Mouse (Mus musculus) urinary bladder, adult 2 months (tissue): ENCODE results near the gene Cog1. TPM values are rescaled to one million over a fixed set of nuclear protein-coding genes. Genes with fewer than 3 reads are reported as not detected.

Experiments used
- DNase-seq: peaks from one replicate; pipeline ENCODE4 v3.0.0; 2022; ENCODE audit warnings: low spot score
- polyA plus RNA-seq: library from polyadenylated mRNA; depleted of rRNA; stranded (reverse); fragments of >200 nt; gene quantifications from 2 replicates; pipeline ENCODE4 v1.2.3, GENCODE M21; 2012; rRNA removed

Cog1 gene
- polyA plus RNA-seq = 40.7 and 42.7 TPM in 2 replicates

DNA sequence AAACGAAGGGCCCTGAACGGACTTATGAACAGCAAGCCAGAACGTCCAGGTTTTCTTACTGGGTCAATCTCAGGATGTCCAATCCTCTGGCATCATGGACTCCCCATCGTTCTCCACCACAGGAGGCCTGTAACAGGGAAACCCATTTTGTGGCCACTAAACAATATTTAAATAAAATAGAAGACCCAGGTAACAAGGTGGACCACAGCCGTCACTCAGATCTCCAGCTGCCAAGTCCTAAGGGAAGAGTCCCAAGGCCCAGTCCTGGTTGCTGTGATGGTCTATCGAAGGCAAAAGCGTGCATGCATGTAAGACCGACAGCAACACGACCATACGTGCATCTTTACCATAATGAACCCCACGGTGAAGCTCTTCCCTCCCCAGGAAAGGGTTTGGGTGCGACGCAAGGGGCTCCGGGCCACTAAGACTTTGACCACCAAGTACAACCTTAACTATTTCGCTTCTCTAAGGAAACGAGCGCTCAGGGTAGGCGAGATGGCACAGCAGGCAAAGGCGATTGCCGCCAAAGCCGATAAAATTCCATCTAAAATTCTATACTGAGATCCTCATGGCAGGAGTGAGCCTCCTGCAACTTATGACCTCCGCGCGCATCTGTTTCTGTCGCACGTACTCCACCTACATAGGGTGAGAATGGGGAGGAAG is at the start of gene Cog1:
Gene Cog1, plus strand, starts transcription at position 480 of the 663 bp plus-strand sequence.
- no peak for DNase-seq

DNA sequence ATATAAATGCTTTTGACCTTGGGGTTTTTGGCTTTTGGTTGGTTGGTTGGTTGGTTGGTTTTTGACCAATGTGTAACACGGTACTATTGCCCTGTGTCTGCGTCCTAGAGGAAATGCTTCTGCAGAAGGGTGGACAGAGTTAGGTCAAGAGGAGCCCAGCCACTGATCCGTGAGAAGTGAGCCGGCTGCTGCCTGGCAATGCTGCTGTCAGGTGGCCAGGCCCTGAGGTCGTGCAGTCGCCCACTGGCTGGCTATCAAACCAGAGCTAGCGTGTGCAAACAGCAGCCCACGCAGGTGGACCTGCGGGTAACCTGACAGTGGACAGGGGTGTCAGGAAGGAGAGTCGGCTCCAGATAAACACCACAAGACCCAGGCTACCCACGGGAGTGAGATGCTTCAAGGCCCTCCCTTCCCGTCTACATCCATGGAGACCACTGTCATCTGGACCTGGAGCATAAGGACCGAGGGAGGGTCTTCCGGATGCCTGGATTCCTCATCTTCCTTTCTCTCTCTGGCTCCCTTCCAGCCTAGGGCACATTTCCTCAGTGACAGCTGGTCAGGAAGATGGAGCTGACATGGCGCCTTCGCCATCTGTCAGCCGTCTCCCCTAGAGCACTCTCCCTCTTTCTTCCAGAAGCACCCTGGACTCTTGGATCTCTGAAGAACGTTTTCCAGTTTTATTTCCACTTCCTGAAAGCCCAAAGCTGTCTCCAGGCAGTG is 48.3 kb upstream of the Cog1 start:
- no peak for DNase-seq

DNA sequence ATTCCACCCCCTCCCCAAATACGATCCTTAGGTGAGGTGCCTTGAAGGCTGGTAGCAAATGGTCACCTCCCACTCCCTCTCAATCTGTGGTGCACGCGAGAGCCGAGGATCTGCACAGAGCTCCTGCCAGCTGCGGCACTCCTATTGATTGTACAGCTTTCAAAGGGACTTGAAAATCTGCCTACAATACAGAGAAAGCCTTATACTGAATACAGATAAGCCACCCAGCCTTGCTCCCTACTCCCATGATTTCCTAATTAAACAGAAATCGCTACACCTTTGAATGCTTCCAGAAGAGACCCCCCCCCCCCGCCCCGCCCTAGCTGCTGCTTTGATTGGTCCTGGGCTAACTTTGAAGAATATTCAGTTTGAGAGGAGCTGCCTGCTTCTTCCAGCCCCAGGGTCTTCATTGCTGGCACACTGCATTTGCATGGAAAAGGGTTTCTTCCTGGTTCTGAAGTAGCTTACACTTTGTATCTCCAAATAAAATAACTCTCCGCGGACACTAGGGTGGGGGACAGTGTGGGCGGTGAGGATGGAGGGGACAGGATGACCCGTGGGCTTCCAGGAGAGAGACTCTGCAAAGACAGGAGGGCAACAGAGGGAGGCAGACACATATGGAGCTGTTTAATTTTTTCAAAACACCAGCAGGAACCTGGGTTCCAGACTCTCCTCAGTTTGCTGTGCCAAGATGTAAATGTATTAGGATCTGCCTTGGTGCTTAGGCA is 47.2 kb upstream of the Cog1 start:
- no peak for DNase-seq

DNA sequence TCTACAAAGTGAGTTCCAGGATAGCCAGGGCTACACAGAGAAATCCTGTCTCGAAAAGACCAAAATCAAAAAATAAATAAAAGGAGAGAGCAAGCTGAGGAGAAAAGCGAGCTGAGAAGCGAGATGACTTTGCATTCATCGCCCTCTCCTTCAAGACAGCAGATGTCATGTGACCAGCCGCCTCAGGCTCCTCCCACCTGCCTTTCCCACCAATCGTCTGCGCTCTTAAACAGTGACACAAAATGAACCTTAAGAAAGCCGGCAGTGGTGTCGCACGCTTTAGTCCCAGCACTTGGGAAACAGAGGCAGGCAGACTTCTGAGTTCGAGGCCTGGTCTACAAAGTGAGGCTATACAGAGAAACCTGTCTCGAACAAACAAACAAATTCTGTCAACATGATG is 41.4 kb upstream of the Cog1 start:
- DNase-seq = no peak

DNA sequence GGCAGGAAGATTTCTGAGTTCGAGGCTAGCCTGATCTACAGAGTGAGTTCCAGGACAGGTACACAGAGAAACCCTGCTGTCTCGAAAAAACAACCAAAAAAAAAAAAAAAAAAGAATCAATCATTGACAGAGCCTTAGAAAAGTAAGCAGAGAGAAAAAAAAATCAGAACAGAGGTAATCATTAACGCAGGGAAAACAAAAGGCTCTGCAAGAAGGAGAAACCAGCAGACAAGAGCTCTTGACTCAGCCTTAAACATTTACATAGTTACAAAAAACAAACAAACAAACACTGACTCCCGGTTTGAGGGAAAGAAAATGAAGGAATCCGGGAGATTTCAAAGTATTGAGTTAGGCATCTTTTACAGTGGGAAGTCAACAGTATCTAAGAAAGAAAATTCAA is 39.4 kb upstream of the Cog1 start:
- no peak for DNase-seq

DNA sequence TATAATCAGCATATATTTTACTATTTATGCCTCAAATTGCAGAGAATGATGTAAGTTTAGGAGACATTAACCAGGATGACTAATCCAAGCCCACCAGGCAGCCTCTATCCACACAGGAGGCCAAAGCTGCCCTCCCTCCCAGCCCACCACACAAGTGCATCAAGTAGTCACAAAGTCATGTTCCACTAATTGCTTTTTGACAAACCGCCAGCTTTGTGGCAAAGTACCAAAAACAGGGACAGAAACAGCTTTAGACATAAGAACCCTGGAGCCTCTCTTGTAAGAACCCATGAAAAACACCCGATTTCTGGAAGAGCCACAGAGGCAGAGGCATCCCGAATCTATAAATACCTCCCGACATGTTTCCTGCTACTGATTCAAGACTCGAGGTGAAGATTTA is 38.7 kb upstream of the Cog1 start:
- DNase-seq = no peak

DNA sequence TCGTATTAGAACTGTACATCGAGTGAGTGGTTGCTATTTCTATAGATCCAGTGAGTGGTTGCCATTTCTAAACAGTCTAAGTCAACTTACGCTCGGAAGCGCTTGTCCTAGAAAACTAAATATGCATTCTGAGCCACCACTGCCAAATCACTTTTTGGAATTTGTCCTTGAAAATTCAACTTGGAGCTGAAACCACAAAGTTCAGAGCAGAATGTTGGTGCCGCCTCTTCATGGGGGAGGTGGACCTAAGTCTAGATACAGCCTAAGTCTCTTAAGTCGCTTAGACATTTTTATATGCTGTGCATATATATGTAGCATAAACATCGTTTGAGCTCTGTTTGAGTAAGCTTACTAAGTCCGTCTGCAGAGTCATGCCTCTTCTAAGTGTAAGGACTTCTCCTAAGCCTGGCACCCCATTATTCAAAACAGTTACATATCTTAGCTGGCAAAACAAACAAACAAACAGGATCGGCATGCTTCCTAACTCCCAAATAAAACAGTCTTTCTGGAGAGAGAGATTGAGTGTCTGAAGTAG is 37.8 kb upstream of the Cog1 start:
- DNase-seq = no peak

DNA sequence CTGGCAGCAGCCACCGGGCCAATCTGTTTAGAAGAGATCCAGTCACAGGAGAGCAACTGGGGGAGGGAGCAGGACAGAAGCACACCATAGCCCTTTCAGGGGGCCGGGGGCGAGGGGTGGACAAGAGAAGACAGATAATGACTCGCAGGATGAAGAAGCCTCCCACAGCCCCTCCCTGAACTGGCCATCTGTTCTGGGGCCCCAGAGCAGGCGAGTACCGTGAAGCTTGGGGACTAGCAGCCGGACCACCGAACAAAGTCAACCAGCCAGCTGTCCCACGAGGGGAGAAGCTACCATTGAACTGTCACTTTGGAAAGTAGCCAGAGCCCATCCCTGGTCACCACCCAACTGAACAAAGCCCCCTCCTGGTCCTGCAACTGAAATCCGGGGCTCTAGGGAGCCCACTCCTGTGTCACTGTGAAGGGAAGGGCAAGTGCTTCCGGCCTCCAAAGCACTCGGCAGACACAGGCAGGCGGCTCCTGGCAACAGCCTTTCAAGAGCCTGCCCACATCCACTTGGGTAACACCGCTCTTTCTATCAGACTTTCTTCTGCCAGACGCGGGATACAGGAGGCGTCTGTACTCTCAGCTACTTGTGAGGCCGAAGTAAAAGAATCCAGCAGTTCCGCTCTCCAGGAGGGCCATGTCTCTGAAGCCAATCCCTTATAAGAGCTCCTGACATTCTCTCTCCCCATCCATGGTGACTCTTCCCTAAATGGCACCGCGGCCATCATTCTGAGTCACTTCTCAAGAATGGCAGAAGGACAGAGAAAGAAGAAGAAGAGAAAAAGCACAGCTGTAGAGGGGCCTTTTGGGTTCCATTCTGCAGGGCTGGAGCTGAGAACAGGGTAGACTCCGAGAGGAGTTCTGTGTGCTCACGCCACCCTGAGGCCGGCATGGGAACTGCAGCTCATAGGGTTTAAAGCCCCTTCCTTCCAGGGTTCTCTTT is 37.0 kb upstream of the Cog1 start:
- DNase-seq = no peak

DNA sequence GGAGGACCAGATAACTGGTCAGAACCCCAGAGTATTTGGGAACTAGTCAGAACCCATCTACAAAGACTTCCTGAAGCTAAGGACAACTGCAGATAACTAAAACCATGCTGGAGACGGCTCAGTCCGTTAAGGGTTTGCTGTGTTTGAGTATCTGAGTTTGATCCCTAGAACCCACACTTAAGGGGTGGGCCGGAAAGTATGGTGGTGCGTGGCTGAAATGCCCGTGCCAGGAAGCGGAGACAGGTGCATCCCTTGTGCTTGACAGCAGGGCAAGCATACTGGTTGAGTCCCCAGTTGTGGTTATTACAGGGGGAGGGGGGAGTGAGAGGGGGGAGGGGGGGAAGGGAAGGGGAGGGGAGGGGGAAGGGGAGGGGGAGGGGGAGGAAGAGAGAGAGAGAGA is 34.5 kb upstream of the Cog1 start:
- DNase-seq = no peak

DNA sequence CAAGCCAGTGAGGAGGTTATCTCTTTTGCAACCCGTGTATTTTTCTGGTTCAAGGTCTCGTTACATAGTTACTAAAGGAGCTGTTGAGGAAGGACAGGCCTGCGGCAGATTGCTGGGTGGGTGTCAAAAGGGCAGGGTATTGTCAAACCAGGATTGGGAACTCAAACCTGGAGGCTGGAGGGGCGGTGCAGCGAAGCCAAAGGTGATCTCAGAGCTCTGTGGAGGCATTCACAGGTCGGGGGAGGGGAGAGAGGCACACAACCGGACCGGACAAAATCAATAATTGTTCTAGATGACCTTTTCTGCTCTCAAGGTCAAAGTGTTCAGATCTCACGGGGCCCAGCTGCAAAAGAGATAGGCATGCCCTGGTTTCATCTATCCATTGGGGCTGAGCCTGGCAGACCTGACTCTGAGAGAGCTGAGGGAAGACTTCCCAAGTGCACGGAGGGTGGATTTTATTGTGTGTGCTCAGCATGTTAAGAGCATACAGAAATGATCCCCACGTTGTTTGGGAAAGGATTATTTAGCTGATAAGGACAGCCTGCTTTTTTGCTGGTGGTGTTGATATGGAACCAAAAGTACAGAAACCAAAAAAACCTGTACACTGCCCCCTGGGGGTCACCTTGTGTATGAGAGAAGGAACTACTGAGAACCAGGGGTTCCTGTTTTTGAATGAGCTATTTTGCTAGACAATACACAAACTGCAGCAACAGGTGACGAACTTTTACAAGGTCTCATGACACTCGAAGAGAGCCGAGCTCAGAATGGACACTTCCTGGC is 31.6 kb upstream of the Cog1 start:
- DNase-seq = no peak

DNA sequence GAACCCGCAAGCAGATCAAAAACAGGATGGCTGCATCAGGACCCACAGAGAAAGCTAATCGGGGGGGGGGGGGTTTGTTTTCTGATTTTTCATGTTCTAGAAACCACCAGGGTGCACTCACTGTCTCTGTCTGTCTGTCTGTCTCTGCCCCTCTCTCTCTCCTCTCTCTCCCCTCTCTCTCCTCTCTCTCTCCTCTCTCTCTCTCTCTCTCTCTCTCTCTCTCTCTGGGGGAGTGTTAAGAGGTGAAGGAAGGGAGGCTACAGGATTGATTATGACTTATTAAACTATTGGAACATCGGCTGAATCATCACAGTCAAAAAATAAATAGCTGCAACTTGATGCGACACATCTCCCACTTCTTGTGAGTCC is 30.7 kb upstream of the Cog1 start:
- DNase-seq = no peak

DNA sequence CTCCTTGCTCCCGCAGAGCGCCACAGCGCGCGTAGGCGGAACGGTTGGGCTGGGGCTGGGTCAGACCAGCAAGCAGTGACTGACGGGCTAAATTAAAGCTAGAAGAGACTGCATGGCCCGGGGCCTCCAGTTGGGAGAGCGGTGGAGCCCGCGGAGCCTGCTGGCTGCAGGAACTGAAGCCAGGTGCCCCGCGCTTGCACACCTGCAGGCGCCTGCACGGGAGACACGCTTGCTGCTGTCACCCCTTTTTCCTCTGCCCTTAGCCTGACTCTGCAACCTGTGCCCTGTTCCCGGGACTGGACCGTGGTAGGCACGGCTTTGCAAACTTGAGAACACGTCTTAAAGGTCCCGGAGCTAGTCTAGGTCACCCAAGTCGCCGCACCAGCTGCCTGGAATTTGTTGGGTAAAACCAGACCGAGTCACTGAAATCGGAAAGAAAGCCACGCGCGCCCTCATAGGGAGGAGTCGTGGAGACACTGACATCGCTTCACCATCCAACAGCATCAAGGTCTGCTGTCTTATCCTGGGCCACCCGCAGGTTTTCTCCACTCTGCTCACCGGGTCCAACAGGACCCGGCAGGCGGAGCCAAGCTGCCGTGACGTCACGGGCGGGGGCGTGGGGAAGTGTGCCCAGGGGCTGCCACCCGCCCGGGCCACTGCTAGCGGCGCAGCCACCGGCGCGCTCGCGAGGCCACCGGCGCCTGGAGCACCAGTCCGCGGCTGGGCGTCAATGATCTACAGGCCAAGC is 30.1 kb upstream of the Cog1 start, which contains the start of gene Sstr2:
Gene Sstr2, plus strand, starts transcription at position 671 of the 748 bp plus-strand sequence.
- DNase-seq = peak; percentile 25

DNA sequence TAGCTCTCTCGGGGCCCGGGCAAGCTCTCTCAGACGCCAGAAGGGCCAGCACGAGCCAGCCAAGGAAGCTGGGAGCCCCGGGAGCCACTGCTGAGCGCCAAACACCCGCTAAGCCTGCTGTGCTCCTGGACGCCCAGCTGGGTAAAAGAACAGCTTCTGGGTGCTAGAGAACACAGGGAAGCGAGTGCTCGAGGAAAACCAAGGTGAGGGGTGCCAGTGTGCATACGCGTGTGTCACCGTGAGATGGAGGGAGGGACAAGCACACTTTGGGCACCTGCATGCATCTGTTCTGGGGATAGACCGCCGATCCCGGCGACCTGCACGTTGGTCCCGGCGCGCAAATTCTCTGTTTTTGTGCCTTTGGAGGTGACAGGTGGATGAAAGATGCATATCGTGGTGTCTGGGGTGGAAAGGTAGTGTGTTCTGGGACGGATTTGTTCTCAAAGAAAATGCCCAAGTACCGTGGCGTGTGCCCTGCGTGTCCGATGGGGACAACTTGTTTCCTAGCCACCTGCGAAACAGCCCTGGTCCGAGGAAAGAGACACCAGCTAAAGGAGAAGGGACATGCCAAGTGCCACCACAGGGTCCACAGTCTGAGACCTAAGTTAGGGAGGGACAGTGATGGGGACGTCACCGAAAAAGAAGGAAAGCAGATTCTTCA is 29.4 kb upstream of the Cog1 start:
- peak; percentile 34 for DNase-seq

DNA sequence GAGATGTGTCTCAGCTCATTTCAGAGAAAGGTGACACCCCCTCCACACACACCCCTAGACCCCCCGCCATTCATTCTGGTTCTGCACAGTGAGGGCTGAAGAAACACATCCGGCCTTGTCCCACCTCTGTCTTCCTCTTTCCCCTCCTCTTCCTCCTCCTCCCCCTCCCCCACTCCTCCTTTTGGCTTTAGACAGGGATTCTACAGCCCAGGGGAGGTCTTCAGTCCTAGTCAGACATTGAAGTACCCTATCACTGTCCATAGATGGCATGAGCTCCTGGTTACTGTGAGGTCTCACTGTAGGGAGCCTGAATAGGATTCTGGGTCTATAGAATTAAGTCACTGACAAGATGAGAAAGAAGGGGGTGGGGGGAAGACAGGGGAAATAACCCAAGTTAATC is 28.0 kb upstream of the Cog1 start:
- no peak for DNase-seq

DNA sequence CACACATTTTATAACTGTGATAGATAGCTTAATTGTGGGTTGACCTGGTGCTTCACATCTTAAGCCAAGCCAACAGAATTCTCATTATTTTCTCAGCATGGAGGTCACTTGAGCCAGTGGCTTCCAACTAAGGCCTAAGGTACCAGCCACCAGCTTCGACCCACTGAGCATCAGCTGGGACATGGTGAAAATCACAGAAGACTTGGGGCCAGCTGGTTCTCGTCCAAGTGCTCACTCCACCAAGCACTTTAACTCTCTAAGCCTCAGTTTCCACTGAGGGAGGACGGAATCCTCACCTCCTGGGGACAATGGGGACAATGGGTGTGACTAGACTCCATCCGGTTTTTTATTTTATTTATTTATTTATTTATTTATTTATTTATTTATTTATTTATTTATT is 26.9 kb upstream of the Cog1 start:
- no peak for DNase-seq

DNA sequence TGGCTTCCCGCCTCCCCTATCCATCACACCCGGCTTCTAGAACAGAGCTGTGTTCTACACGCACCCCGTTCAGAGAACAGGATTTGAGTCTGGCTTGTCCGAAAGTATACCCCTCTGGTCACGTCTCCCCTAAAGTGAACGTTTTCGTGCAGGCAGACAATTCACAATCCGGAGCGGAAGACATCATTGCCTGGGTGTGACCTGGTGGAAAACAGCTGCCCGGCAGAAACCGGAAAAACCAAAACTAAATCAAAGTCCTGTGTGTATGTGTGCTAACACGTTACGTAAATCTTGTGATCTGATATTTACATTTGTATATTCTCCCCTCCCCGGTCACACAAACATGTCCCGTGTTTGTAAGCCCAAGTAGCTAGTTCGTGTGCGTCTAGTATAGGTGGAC is 23.5 kb upstream of the Cog1 start:
- no peak for DNase-seq

DNA sequence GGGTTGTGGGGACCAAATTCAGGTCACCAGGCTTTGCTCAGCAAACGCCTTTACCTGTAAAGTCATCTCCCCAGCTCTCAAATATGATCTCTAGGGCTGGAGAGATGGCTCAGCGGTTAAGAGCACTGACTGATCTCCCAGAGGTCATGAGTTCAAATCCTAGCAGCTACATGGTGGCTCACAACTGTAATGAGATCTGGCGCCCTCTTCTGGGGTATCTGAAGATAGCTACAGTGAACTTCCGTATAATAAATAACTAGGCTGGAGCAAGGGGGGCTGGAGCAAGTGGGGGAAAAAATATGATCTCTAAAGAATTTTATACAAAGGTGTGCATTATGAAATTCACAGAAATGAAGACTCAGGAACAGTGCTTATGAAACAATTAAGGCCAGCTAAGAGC is 21.2 kb upstream of the Cog1 start:
- no peak for DNase-seq

DNA sequence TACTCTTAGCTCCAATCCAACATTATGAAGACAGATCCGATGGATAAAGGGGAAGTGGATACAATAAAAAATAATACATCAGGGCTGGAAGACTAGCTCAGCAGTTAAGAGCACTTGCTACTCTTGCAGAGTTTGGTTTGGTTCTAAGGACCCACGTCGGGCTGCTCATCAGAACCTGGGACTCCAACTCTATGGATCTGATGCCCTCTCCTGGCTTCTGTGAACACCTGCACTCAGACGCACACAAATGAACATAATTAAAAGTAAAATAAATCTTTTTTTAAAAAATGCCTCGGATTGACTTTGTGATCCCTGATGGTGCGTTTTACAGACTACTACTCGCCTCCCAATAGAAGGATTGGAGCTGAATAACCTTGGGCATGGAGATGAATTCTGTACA is 18.3 kb upstream of the Cog1 start:
- DNase-seq = no peak

DNA sequence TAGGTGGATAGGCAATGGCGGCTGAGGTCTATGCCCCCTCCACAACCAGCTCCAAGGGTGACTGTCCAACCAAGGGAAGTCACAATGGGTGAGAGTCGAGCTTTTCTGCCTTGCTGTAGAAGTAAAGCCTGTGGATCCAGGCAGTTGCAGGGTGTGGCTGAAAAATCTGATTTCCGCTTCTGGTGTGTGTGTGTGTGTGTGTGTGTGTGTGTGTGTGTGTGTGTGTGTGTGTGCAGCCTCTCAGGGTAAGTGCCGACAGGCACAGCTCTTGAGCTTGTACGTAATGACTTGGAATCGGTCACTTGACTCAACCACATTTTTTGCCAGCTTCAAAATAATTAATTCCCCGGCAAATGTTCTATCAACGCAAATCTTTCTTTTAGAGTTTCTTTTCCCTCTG is 17.7 kb upstream of the Cog1 start:
- no peak for DNase-seq

DNA sequence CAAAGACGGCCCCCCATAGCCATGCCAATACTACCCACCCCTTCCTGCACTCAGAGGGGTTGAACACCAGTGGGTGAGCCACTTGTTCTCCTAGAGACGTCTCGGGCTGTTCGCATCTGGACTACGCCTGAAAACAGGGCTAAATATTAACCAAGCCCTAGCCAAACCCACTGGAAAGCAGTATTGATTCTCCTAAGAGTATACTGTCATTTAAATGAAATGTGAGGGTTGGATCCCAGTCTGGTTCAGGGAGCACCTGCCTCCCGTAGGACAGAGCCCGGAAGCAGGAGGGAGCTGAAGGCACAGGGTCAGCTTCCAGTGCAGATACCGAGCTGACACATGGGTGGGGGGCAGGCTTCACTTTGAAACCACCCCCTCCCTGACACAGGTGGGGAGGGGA is 17.1 kb upstream of the Cog1 start:
- DNase-seq = no peak
